Mouse (Mus musculus) left cerebral cortex, adult 11 months (tissue): ENCODE results near the gene Rprd1b.
"Not testable (repeated sequence)": the region's sequence is repeated elsewhere in the genome, so short reads cannot be mapped to it uniquely, and the experiment has no call there.

Source experiments
- DNase-seq: peaks from one replicate; pipeline ENCODE4 v3.0.0; 2022; ENCODE audit warnings: low spot score

The Rprd1b gene

DNA sequence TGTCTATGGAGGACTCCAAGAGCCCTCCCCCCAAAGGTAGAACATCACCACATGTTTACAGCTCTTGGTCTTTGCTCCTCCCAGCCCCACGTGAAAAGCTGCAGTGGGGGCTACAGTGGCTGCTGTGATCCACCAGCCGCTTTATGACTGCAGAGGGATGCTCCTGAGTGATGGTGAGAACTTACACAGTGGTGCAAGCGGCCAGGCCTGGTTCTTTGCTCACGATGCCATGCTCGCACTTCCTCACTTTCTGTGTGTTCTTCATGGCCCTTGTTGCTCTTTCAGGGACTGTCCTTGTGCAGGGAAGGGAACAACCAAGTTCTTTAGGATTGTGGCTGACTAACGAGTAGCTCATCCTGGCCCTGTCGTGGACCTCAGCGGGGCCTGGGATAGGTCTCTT is 15.2 kb downstream of the Rprd1b start:
- DNase-seq, result no peak

DNA sequence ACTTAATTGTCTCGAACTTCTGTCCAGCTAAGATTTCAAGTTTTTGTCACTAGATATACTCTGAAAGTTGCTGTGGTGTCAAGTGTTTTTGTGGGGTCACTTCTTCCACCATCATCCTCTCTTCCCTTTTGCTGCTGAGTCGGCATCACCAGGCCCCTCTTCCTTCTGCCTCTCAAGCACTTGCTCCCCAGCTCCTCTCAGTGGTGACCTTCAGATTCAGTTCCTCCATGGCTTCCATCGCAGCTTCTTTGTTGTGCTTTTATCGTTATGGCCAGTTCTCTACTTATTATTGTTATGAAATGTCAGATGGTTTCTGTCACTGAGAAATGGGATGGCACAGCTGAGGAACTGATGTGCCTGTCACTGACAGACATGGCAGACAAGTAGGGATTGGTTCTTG is 17.9 kb downstream of the Rprd1b start:
- DNase-seq, result no peak

DNA sequence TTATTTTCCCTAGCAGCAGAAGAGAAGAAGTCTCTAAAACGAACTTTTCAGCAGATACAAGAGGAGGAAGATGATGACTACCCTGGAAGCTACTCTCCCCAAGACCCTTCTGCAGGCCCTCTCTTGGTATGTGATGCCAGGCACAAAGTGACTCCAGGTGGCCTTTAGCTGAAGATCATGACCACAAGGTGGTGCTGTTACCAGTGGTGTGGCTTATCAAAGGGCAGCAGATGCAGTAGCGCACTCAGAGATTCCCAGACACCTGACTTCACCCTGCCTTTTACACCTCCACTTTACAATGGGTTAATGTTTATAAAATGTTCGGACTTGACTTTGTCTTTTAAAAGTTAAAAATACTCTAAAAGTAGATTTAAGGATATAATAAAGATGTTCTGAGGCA is 19.6 kb downstream of the Rprd1b start:
- peak; percentile 34 for DNase-seq

DNA sequence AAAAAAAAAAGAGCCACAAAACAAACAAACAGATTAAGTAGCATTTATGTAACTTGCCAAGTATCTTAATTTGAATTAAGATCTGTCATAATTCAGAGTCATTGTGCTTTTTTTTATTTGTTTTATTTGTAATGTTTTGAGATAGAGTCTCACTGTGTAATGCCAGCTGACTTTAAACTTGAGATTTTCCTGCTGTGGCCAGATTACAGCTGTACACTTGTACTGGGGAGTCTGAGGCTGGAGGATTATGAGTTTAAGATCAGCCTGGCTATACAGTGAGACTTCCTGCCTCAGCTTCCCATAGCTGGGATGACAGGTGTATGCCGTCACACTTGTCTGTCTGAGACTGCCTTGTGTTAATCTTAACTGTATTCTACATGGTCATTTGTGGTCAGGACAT is 20.4 kb downstream of the Rprd1b start:
- DNase-seq, result no peak

DNA sequence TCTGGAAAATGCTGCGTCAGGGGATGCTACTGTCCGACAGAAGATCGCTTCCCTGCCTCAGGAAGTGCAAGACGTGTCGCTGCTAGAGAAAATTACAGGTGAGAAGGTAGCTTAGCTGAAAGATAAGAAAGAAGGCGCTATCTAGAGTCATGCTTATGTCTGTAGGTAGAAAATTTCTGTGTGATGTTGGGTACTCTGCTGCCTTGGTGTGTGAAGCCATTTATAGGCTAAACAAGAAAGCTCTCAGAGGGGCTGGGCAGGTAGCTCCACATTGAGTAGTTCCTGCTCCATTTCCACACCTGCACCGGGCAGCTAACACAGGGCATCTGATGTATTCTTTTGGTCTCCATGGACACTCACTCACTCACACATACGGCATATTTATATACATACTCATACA is 21.8 kb downstream of the Rprd1b start:
- DNase-seq, result no peak

DNA sequence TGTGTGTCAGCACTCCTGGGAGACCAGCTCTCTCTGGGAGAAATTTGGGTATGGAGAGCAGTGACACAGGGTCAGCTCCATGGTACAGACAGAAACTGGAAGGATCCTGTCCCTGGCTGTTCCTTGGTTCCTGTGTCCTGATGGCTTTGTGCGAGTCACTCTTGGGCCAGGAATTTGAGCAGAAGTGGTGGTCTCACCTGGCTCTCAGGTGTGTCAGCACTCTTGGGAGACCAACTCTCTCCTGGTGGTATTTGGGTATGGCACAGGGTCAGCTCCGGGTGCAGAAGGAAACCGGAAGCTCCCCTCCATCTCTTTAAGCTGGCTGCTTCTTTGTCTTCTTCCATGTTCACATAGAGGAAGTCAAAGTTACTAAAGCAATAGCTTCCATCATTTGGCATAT is 26.3 kb downstream of the Rprd1b start:
- no peak for DNase-seq

DNA sequence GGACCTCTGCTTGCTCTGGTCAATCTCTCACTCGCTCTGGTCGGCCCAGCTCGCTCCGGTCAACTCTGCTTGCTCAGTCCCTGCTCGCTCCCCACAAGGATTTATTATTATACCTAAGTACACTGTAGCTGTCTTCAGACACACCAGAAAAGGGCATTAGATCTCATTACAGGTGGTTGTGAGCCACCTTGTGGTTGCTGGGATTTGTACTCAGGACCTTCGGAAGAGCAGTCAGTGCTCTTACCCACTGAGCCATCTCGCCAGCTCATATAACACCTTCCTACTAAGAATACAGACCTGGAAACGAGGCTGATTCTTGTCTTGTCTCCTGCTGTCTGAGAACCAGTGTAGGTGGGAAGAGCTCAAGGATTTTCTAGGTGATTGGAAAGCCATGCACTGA is 27.1 kb downstream of the Rprd1b start:
- not testable (repeated sequence) for DNase-seq

DNA sequence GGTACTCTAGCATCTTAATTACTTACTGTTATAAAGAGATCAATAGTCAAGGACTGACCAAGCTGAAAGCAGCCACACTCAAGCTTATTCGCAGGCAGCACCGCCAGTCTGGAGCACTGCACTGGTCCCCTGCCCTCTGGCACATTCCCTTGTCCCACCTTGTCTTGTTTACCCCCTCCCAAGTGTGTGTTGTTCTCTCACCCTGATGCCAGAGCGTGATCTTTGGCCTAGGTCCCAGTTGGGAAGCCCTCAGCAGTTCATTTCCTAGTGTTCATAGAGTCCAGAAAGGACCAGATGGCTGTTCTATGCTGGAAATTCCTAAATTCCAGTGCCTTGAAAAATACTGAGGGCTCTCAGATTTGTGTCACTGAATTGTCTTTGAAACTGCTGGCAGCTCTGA is 28.7 kb downstream of the Rprd1b start:
- no peak for DNase-seq

DNA sequence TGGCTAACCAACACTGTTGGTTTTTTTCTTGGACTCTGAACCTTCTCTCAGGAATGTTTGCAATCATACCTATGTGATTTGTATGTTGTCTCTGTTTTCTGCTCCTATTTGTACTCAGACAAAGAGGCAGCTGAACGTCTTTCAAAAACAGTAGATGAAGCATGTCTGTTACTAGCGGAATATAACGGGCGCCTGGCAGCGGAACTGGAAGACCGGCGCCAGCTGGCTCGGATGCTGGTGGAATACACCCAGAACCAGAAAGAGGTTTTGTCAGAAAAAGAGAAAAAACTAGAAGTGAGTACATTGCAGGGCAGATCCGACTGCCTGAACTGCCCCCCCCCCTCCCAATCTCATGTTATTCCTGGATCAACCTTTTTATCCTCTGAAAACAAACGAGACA is 30.2 kb downstream of the Rprd1b start:
- no peak for DNase-seq

DNA sequence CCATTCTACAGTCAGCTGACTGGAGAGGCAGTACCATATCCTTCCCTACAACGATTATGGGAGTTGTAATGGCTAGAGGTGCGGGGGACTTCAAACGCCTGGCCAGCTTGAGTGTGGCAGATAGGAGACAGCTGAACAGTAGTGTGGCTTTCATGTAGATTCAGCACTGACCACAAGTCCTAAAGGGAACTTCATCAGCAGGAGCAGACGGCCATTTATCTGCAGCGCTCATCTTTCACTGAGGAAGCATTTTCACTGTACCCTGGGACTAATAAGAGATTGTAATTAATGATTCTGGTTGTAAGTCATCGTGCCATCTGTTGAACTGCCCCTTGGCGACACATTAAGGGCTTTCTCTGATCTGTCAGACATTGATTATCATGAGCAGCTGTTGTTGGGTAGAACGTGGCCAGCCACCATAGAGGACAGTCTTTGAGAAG is 31.4 kb downstream of the Rprd1b start:
- no peak for DNase-seq

DNA sequence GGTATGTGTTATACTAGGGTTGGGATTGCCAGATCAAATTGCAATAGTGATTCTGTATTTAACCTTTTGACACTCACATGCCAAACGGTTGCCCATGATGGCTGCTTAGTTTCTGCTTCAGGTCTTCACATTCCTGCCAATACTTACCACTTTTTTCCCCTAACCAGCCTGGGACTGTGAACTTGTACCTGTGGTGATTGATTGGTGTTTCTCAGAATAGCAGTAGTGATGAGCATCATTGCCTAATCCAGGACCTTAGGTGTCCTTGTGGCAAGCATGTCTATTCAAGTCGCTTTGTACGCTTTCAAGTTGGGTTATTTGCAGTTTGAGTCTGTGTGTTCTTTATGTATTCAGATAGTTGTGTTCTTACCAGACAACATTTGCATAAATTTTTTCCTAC is 34.7 kb downstream of the Rprd1b start:
- DNase-seq, result no peak

DNA sequence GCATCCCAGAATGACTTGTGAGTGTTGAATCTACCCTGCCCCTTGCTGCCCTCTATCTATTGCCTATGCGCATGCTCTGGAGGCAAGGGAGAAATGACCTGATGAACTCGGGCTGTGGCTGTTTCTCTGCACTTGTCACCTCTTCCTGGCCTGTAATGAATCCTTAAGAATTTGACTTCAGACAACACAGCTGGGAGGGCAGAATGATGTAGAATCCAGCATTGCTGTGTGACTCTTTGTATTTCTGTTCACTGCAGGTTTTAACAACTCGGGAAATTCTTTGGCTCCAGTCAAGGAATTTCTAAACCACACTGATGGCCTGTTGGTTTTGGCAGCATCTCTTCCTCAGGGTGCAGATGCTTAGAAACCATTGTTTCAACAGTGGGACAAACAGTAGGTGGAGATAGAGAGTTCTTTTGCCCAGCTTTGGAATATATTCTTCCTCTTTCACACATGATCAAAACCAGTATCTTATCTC is 36.3 kb downstream of the Rprd1b start:
- no peak for DNase-seq

DNA sequence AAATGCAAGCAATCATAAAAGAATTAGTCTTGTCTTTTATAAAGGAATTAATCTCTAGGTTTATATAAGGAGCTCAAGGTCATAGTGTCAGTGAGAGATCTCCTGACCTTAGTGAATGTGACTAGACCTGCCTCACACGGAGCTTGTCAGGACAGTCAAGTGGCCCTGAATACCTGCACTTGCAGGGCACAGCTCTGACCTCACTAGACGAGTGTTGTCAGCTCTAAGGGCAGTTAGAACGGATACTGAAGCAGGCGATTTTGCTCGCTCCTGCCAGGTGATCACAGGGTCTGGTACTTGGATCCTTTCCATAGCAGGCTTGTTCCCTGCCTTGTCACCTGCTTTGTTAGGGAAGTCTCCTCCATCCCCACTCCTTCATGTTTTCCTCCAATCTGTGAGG is 36.8 kb downstream of the Rprd1b start:
- no peak for DNase-seq

DNA sequence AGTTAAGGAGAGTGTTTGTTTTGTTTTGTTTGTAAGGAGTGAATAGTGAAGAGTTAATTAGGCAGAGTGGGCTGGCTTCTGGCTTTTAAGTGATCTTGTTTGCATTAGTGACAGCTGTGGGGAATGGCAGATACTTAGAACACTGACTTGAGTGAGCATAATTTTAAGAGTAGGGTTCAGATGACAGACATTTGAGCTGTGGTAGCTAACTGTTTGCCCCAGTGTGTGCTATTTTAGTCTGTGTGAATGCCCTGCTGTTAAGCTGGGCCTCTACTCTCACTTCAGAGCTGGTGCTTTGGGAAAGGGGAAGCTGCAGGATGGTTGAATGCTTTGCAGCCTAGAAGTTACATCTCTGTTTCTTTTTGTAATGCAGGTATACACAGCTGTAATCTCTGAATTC is 38.2 kb downstream of the Rprd1b start:
- DNase-seq, result no peak

DNA sequence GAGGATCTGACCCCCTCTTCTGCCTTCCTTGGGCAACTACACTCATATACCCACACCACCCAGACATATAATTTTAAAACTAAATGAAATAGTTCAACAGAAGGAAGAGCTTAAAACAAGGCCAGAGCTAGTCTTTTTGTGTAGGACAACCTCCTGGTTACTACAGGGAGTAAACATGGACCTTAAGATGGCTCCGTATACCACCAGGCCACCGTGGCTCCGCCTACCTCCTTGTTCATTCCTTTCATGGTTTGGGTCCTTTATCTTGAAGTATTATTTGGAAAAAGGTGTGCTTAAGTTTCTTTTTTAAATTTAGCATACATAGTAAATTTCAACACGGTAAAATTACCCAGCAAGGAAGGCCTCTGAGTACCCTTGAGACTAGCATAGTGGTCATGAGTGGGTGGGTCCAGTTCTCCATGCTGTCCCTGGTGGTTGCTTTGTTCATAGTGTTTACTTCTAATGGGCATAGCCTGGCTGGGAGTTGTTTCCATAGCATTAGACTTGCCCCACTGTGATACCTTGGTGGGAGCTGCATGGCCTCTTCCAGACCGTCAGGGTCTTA is 39.0 kb downstream of the Rprd1b start:
- no peak for DNase-seq

DNA sequence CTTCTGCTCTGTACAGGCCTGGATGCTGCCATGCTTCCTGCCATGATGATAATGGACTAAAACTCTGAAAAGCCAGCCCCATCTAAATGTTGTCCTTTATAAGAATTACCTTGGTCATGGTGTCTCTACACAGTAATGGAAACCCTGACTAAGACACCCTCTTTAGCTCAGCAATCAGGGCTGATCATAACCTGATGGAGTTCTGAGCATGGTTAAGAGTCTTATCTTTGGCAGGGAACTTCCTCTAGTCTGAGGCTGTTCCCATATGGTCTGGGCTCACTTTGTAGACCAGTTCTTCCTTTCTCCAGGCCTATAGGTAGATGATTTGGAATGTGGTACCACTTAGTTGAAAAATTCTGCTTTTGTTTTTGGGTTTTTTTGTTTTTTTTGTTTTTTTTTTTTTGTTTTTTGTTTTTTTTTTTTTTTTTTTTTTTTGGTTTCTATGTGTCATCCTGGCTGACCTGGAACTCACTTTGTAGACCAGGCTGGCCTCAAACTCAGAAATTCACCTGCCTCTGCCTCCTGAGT is 40.2 kb downstream of the Rprd1b start:
- no peak for DNase-seq

DNA sequence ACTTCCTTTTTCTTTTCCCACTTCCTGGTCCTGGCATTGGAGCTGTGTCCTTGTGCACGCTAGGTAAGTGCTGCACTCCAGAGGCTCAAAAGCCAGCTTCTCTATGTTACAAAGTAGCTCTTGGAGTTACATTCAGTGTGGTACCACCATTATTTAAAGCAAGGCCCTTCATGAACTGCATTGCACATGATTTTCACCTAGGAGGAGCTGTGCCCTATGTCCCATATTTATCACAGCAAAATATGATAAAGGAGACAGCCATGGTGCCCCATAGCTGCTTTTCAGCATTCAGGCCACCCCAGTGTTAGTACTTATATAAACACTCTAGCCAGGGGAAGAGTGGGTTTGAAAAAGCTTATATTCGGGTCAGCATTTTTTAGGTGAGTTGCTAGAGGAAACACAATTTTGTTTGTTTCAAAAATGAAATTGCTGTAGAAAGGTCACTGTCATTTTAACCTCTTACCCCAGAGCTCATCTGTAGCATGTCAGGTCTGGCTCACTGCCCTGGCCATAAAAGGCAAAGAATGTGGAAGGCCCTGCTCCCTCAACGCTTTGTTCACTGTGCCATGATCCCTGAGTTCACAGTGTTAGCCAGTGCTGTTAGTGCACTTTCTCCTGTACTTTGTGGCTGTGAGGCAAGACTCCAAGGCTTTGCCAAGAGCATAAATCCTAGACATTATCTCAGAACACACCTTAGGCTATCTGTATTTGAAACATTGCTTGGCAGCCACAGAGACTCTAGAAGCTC is 42.8 kb downstream of the Rprd1b start:
- DNase-seq, result no peak

DNA sequence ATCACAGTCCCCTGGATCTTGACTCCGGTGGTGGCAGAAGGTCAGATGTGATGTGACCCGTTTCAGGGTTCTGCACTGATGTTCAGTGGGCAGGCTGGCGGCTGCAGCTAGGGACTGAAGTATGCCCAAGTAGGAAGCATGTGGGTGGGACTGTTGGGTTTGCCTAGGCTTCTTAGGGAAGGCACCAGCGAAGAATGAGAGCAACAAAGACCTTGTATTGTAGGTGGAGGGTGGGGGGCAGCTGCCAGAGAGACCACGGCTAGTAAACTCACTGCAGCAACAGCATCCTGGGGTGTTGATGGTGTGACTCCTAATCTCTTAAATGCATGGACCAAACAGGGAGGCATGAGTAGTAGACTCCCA is 43.3 kb downstream of the Rprd1b start:
- no peak for DNase-seq

DNA sequence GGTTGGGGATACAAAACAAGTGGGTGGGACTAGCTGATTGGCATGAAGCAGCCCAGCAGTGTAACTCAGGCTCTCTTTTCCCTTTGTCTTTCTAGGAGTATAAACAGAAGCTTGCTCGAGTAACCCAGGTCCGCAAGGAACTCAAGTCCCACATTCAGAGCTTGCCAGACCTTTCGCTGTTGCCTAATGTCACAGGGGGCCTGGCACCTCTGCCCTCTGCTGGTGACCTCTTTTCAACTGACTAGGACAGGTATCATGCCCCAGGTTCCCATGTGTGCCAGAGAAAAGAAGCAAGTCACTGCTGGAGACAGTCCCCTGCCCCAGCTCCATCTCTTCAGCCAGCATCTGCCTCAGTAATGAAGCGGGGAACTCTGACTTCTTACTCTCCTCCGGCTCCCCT is 46.5 kb downstream of the Rprd1b start:
- DNase-seq, result no peak

DNA sequence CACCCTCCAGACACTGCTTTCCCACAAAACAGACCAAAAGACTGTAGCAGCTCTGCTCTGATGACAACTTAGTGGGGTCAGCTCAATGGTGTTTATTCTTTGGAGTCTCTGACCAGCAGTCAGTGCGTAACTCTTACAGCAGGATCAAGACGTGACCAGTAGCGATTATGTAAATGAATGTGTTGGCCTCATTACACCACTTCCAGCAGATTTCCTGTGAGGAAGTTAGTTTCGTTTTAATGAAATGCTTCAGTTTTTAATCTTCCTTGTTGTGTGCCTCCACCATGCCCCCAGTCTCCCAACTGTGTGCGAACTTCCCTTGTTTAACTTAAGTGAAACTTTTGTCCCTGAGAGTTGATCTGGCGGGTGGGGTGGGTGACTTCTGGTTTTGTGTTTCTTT is 48.4 kb downstream of the Rprd1b start:
- no peak for DNase-seq

DNA sequence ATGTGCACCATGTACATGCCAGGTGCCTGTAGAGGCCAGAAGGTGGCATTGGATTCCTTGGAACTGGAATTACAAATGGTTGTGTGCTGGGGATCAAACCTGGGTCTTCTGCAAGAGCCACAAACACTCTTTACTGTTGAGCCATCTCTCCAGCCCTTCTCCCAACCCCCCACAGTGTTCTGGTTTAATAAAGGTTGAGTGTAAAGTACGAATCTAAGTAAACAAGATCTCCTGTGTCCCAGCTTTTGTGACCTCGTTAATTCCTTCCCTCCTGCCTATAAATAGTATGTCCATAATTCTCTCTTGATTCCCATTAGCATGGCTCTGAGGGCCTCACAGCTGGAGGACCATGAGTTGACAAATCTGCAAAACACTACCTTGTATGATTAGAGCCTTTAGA is 49.7 kb downstream of the Rprd1b start:
- DNase-seq, result no peak

DNA sequence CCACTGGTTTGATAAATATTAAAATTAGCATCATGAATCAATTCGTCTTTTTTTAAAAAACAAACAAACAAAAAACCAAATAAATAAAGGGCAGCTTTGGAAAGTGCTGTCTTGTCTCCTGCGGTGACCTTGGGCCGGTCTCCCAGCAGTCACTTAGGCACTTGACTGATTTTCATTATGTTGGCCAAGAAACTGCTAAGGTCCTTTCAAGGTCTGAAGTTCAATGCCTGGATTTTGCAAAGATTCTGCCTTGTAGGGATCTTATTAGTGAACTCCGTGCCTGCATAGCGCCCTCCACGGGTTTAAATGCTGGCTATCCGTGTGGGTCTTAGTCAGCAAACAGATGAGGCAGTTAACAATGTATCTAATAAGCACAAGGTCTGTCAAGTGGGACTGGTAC is 50.7 kb downstream of the Rprd1b start:
- DNase-seq, result no peak

DNA sequence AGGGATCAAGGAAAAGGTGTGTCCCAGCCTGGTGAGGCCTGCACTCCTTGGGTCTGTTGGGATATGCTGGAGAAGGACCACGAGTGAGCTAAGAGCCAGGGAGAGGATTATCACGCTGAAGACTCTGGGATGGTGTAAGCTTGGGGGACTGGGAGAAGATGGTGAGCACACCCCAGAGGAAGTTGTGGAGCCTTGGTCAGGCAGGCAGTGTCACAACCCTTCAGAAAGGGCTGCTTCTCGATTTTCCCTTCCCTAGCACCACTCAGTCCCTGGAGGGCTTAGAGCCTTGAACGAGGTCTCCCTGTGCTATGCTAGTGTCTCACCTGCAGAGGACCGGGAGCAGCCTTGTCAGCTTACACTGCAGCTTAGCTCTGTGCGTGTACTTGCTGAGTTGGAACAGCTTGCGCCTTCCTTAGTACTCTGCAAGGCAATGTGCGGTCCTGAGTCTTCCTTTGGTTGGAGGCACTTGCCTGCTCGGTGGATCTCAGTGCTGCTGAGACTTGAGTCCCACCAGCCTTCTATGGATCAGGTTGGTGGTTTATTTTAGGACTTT is 51.6 kb downstream of the Rprd1b start:
- no peak for DNase-seq
